Mouse (Mus musculus): ENCODE data around the gene Cyb561d1. TPM values are rescaled to one million over a fixed set of nuclear protein-coding genes. Genes with fewer than 3 reads are reported as not detected.

Gene Cyb561d1
- polyA plus RNA-seq, 2 experiments, result 1.4 to 1.5 TPM

DNA sequence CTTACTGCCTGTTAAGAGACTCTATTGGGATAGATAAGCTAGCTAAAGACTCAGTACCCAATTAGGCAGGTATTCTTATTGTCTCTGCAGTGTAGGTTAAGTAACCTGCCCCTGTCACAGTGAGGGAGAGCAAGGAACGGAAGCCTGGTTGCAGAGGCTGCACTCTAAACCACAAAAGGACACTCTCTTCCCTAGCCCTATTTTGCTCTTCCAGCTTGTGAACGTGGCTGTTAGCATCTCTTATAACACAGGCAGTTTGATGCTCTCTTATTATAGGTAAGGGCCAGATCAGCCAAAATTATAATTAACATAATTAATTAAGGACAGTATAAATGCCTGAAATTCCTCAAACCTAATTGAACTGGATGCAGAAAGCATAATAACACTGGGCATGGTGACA is 20.5 kb downstream of the Cyb561d1 start:
- Histone ChIP-seq H3K9me3 (ENCODE audit: control insufficient read depth, low read length) (no peaks in the 10 kb centered on the region), H3K27me3 (ENCODE audit: control insufficient read depth, insufficient read depth, low read length) (peaks cover 7% of the 10 kb centered on the region), H3K36me3 (replicated peaks; ENCODE audit: control insufficient read depth, insufficient read depth, low read depth) (no peaks in the 10 kb centered on the region), H3K4me2 (ENCODE audit: low read depth) (no peak overlapping the region), H3K4me3 (ENCODE audit: insufficient read depth in 1 of 2, low read depth in 2 of 2, low read length in 2 of 2) (no peak overlapping the region), H3K4me1 (replicated peaks; ENCODE audit: control insufficient read depth in 2 of 2, insufficient read depth in 2 of 2, low read length in 1 of 2) (peaks cover 0 to 1% of the 10 kb centered on the region in 2 experiments; a peak in 1 of 4 replicates), H3K9ac (replicated peaks) (no peak overlapping the region), H3K27ac (no peak overlapping the region)
- DNase-seq (ENCODE audit: low read depth in 3 of 3, low spot score in 3 of 3), result no peak
- TF ChIP-seq EP300 (IDR thresholded peaks at IDR 0.05; ENCODE audit: low read depth), result no peak
- no peak for TF ChIP-seq CTCF (IDR thresholded peaks at IDR 0.05; ENCODE audit: low read depth)
- no peak for ATAC-seq (ENCODE audit: insufficient read depth)
- 21% methylated on average over 2 of the region's 2 CpGs for WGBS (ENCODE audit: insufficient replicate concordance)

DNA sequence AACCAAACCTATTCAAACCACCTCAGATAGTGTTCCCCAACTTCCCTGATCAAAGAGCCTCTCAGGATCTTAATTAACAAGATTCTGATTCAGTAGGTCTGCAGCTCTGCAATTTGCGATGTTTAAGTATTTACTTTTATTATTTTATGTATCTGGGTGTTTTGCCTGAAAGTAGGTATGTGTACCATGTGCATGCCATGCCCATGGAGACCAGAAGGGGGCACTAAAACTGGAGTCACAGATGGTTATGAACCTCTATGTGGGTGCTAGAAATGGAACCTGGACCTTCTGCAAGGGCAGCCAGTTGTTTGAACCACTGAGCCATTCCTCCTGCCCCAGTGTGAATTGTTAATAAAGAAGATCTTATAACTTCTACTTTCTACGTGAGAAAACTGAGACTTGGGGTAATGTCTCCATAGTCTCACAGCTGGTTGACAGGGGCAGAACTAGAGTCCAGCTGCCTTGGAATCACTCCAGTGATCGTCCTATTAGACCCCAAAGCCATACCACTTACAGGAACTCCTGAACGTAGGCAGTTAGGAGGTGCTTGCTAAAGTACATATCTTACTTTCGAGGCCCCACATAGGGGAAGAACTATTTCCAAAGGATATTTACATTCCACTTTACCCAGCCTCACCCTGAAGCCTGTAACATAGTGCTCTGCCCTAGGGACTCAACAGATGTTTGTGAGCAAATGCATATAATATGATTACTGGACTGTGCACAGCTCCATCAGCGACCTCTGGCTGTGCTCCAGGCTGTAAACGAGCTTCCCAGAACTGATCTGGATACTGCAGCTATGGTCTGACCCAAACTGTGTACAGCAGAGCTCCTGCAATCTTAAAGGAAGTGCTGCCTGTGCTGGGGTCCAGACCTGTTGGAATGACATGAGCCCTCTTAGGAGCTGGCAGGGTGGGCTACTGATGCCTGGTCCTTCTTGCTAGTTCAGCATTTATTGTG is 22.0 kb downstream of the Cyb561d1 start:
- H3K4me2 ChIP-seq (ENCODE audit: low read depth), result no peak overlapping the region
- H3K9me3 ChIP-seq (ENCODE audit: control insufficient read depth, low read length), result no peaks in the 10 kb centered on the region
- no peak overlapping the region for H3K9ac ChIP-seq (replicated peaks)
- no peaks in the 10 kb centered on the region for H3K36me3 ChIP-seq (replicated peaks; ENCODE audit: control insufficient read depth, insufficient read depth, low read depth)
- ATAC-seq (ENCODE audit: insufficient read depth) (no peak), DNase-seq (ENCODE audit: low read depth in 3 of 3, low spot score in 3 of 3) (no peak)
- no peak overlapping the region for H3K4me3 ChIP-seq (ENCODE audit: insufficient read depth in 1 of 2, low read depth in 2 of 2, low read length in 2 of 2)
- no peak overlapping the region for H3K27ac ChIP-seq
- WGBS (ENCODE audit: insufficient replicate concordance), result 64% methylated on average over 7 of the region's 7 CpGs
- no peaks in the 10 kb centered on the region for H3K4me1 ChIP-seq (replicated peaks; ENCODE audit: control insufficient read depth in 2 of 2, insufficient read depth in 2 of 2, low read length in 1 of 2)
- TF ChIP-seq CTCF (IDR thresholded peaks at IDR 0.05; ENCODE audit: low read depth), result peak; percentile 38
- TF ChIP-seq EP300 (IDR thresholded peaks at IDR 0.05; ENCODE audit: low read depth), result no peak
- no peaks in the 10 kb centered on the region; the same call in none of the 2 replicates for H3K27me3 ChIP-seq (ENCODE audit: control insufficient read depth, insufficient read depth, low read length)

DNA sequence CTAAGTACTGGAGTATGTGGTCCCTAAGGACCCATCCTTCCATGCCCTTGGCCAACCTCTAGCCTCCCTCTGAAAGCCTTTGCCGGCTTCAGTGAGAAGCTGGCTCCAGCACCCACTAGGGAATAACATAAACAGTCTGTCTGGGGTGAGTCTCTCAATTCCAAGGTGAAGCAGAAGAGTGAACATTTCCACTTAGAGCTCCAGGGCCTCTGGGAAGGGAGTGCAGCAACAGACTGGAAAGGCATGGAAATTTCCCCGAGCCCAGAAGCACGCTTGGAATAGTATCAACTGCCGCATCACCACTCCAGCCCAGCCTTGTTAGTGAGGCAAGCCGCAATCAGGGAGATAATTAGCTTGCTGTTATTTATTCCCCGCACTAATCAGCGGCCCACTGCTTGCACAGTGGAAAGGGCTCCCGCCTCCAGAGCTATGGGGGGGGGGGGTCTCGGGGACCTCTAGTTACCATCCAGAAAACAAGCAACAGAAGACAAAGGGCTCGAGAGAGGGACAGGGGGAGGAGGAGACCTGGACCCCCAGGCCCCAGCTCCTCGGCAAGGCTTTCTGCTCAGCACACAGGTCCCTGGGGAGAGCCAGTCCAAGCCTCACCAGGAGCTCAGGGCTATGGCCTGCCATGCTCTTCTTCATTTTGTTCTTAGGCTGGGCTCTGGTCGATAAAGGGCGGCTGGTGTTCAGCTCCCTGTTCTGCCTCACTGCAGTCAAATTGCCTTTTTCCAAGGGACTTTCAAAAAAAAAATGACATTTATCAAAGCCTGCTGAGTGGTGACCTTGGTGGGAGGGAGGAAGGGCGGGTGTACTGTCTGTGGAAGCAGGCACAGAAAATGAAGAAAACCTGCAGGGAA is 26.1 kb downstream of the Cyb561d1 start:
- 38% methylated on average over 14 of the region's 14 CpGs for WGBS (ENCODE audit: insufficient replicate concordance)
- no peak for ATAC-seq (ENCODE audit: insufficient read depth)

DNA sequence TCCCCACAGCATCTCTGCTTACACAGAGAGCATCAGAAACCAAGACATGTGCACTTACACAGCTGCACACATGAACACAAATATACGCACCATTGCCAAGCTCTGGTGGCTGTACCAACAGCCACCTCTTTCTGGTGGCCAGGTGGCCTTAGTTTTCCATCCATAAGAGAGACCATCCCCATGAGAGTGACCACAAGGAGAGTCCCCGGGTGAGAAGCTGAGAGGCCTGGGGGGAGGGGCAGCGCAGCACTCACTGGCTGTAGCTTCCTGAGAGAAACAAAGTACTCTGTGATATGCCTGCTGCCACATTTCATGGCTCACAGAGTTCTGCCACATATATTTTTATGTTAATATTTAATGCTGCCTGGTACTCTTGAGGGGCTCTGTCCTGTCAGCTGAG is 31.8 kb downstream of the Cyb561d1 start:
- H3K9me3 ChIP-seq (ENCODE audit: control insufficient read depth, low read length), result no peaks in the 10 kb centered on the region
- no peak overlapping the region for H3K4me2 ChIP-seq (ENCODE audit: low read depth)
- TF ChIP-seq CTCF (IDR thresholded peaks at IDR 0.05; ENCODE audit: low read depth) (no peak), EP300 (IDR thresholded peaks at IDR 0.05; ENCODE audit: low read depth) (no peak)
- ATAC-seq (ENCODE audit: insufficient read depth) (no peak), DNase-seq (ENCODE audit: low read depth in 3 of 3, low spot score in 3 of 3) (no peak)
- H3K27me3 ChIP-seq (ENCODE audit: control insufficient read depth, insufficient read depth, low read length), result no peaks in the 10 kb centered on the region
- no peaks in the 10 kb centered on the region for H3K4me1 ChIP-seq (replicated peaks; ENCODE audit: control insufficient read depth in 2 of 2, insufficient read depth in 2 of 2, low read length in 1 of 2)
- no peaks in the 10 kb centered on the region for H3K36me3 ChIP-seq (replicated peaks; ENCODE audit: control insufficient read depth, insufficient read depth, low read depth)
- H3K27ac ChIP-seq, result no peak overlapping the region
- H3K9ac ChIP-seq (replicated peaks), result no peak overlapping the region
- 44% methylated on average over 3 of the region's 3 CpGs for WGBS (ENCODE audit: insufficient replicate concordance)
- H3K4me3 ChIP-seq (ENCODE audit: insufficient read depth in 1 of 2, low read depth in 2 of 2, low read length in 2 of 2), result no peak overlapping the region

More for the DNA sequence above, 26.1 kb downstream of the Cyb561d1 start:
- Histone ChIP-seq H3K36me3 (replicated peaks; ENCODE audit: control insufficient read depth, insufficient read depth, low read depth) (no peaks in the 10 kb centered on the region), H3K4me2 (ENCODE audit: low read depth) (no peak overlapping the region), H3K27ac (no peak overlapping the region), H3K9me3 (ENCODE audit: control insufficient read depth, low read length) (no peaks in the 10 kb centered on the region), H3K27me3 (ENCODE audit: control insufficient read depth, insufficient read depth, low read length) (no peaks in the 10 kb centered on the region; the same call in 1 of the 2 replicates), H3K9ac (replicated peaks) (no peak overlapping the region), H3K4me1 (replicated peaks; ENCODE audit: control insufficient read depth in 2 of 2, insufficient read depth in 2 of 2, low read length in 1 of 2) (no peaks in the 10 kb centered on the region), H3K4me3 (ENCODE audit: insufficient read depth in 1 of 2, low read depth in 2 of 2, low read length in 2 of 2) (no peak overlapping the region)
- no peak for TF ChIP-seq EP300 (IDR thresholded peaks at IDR 0.05; ENCODE audit: low read depth)
- TF ChIP-seq CTCF (IDR thresholded peaks at IDR 0.05; ENCODE audit: low read depth), result no peak
- DNase-seq (ENCODE audit: low read depth in 3 of 3, low spot score in 3 of 3), result no peak

DNA sequence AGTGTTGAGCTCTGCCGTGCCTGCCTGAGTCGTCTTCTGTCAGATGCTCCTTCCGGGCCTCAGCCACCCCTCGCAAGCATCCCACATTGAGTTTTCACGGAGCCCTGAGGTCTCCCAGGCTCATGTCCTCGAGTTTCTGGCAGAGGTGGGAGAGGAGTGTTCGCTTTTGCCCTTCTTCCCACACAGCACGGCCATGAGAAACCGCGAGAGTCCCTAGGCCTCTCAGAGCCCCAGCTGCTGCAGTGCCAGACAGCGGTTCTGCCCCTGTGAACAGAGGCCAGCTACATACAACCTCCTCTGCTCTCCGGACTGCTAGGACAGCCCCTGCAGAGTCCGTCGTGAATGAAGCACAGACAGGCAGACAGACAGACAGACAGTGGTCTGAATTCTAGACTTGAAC is 33.5 kb downstream of the Cyb561d1 start:
- Histone ChIP-seq H3K4me3 (ENCODE audit: insufficient read depth in 1 of 2, low read depth in 2 of 2, low read length in 2 of 2) (no peak overlapping the region), H3K27me3 (ENCODE audit: control insufficient read depth, insufficient read depth, low read length) (no peaks in the 10 kb centered on the region), H3K9ac (replicated peaks) (no peak overlapping the region), H3K4me1 (replicated peaks; ENCODE audit: control insufficient read depth in 2 of 2, insufficient read depth in 2 of 2, low read length in 1 of 2) (no peaks in the 10 kb centered on the region), H3K9me3 (ENCODE audit: control insufficient read depth, low read length) (no peaks in the 10 kb centered on the region), H3K4me2 (ENCODE audit: low read depth) (no peak overlapping the region), H3K36me3 (replicated peaks; ENCODE audit: control insufficient read depth, insufficient read depth, low read depth) (no peaks in the 10 kb centered on the region), H3K27ac (no peak overlapping the region)
- no peak for DNase-seq (ENCODE audit: low read depth in 3 of 3, low spot score in 3 of 3)
- ATAC-seq (ENCODE audit: insufficient read depth), result no peak
- 53% methylated on average over 14 of the region's 14 CpGs for WGBS (ENCODE audit: insufficient replicate concordance)
- no peak for TF ChIP-seq EP300 (IDR thresholded peaks at IDR 0.05; ENCODE audit: low read depth)
- no peak for TF ChIP-seq CTCF (IDR thresholded peaks at IDR 0.05; ENCODE audit: low read depth)

All from liver, embryonic 14.5 days (tissue).